Comparison of ENCODE assay signal across 8 mouse cellular contexts in genomic region chr1:128103520-128104088, GRCm38 (mm10). TPM values are rescaled to one million over a fixed set of nuclear protein-coding genes. Genes with fewer than 3 reads are reported as not detected.
DNase-seq lines count a peak whose midpoint lies in the region; ATAC-seq and TF ChIP-seq lines count a peak whose summit lies in the region.

No protein-coding gene starts in this region.

- H3K27me3 ChIP-seq in lung, postnatal 0 days (replicated peaks; ENCODE audit: insufficient read depth, low read length) = no peaks in the 10 kb centered on the region
- no peaks in the 10 kb centered on the region for H3K27me3 ChIP-seq in hindbrain, embryonic 11.5 days (ENCODE audit: control insufficient read depth, insufficient read depth, low read length)
- H3K27me3 ChIP-seq in midbrain, embryonic 10.5 days (ENCODE audit: low read depth, poor library complexity, severe bottlenecking) = no peaks in the 10 kb centered on the region

- H3K9me3 ChIP-seq in lung, postnatal 0 days (ENCODE audit: low read length) = no peaks in the 10 kb centered on the region
- H3K9me3 ChIP-seq in hindbrain, embryonic 11.5 days (ENCODE audit: control insufficient read depth, low read length) = no peaks in the 10 kb centered on the region
- no peaks in the 10 kb centered on the region for H3K9me3 ChIP-seq in midbrain, embryonic 10.5 days (replicated peaks)

- peak overlapping the region; percentile 79 for H3K4me3 ChIP-seq in lung, postnatal 0 days (ENCODE audit: low read depth, low read length)
- peak overlapping the region; percentile 92 for H3K4me3 ChIP-seq in hindbrain, embryonic 11.5 days (ENCODE audit: low read depth, low read length)
- H3K4me3 ChIP-seq in midbrain, embryonic 10.5 days = peak overlapping the region; percentile 75

- ATAC-seq in lung, postnatal 0 days = peak; percentile 39
- peak; percentile 26 for ATAC-seq in common myeloid progenitor, adult 5-6 weeks (replicated peaks; ENCODE audit: low read depth, poor library complexity, severe bottlenecking)
- peak; percentile 78 for ATAC-seq in hindbrain, embryonic 11.5 days (ENCODE audit: low FRiP score)

- DNase-seq in lung, postnatal 0 days (ENCODE audit: low spot score) = peak; percentile 71
- no peak for DNase-seq in lung, postnatal 4 days
- DNase-seq in hindbrain, embryonic 11.5 days (ENCODE audit: low spot score) = no peak
- DNase-seq in midbrain, embryonic 10.5 days (ENCODE audit: low spot score) = no peak
- no peak for DNase-seq in layer of hippocampus, adult 11-12 months (ENCODE audit: low spot score)
- DNase-seq in right cerebral cortex, postnatal 14 days = no peak
- no peak for DNase-seq in lung, adult 18-20 months

- H3K36me3 ChIP-seq in lung, postnatal 0 days (ENCODE audit: insufficient read depth, low read length) = no peaks in the 10 kb centered on the region
- H3K36me3 ChIP-seq in hindbrain, embryonic 11.5 days (ENCODE audit: control insufficient read depth, insufficient read depth, low read length) = no peaks in the 10 kb centered on the region
- H3K36me3 ChIP-seq in midbrain, embryonic 10.5 days = no peaks in the 10 kb centered on the region

- under 1% methylated on average over 27 of the region's 47 CpGs for WGBS in lung, postnatal 0 days
- WGBS in hindbrain, embryonic 11.5 days = under 1% methylated on average over 43 of the region's 47 CpGs
- under 1% methylated on average over 47 of the region's 47 CpGs for WGBS in midbrain, embryonic 10.5 days

- peak overlapping the region; percentile 82 for H3K27ac ChIP-seq in lung, postnatal 0 days (ENCODE audit: low read length)
- peak overlapping the region; percentile 93 for H3K27ac ChIP-seq in hindbrain, embryonic 11.5 days (ENCODE audit: low read depth, low read length)
- peak overlapping the region; percentile 95 for H3K27ac ChIP-seq in midbrain, embryonic 10.5 days (replicated peaks)

- no peak for TF ChIP-seq EP300 in lung, postnatal 0 days (IDR thresholded peaks at IDR 0.05)

- peak; percentile 45 for TF ChIP-seq CTCF in lung, postnatal 0 days (IDR thresholded peaks at IDR 0.05)

- H3K4me2 ChIP-seq in lung, postnatal 0 days (replicated peaks; ENCODE audit: low read depth, low read length) = peak overlapping the region; percentile 85
- peak overlapping the region; percentile 63 for H3K4me2 ChIP-seq in hindbrain, embryonic 11.5 days (replicated peaks; ENCODE audit: low read depth, low read length)

- H3K4me1 ChIP-seq in lung, postnatal 0 days (ENCODE audit: insufficient read depth, low read depth, low read length) = no peaks in the 10 kb centered on the region
- H3K4me1 ChIP-seq in hindbrain, embryonic 11.5 days (replicated peaks; ENCODE audit: control insufficient read depth, insufficient read depth, low read length) = no peaks in the 10 kb centered on the region
- H3K4me1 ChIP-seq in midbrain, embryonic 10.5 days = peaks cover 34% of the 10 kb centered on the region

- H3K9ac ChIP-seq in lung, postnatal 0 days (replicated peaks; ENCODE audit: low read depth) = peak overlapping the region; percentile 81
- H3K9ac ChIP-seq in hindbrain, embryonic 11.5 days (ENCODE audit: low read depth, low read length) = peak overlapping the region; percentile 91

RNA-seq across cellular contexts. Expression of gene R3hdm1, which starts 0.5 kb away (rescaled TPM):
- 38.8 and 42.9 TPM in 2 replicates for polyA plus RNA-seq in lung, postnatal 0 days (2015; fragmentation: Nextera tagmentation; extraction: Ambion mirVana)
- total RNA-seq in common myeloid progenitor, adult 5-6 weeks (2017) = 81.4 and 88.1 TPM in 2 replicates
- 91.8 and 114 TPM in 2 replicates for polyA plus RNA-seq in hindbrain, embryonic 11.5 days (2014; fragmentation: Nextera tagmentation; extraction: Ambion mirVana)
- polyA plus RNA-seq in midbrain, embryonic 10.5 days (2016; fragmentation: Nextera tagmentation; extraction: Ambion mirVana) = 72.2 and 82.9 TPM in 2 replicates

RNA-seq across cellular contexts. Expression of gene Zranb3, which starts 0.8 kb away (rescaled TPM):
- polyA plus RNA-seq in lung, postnatal 0 days (2015; fragmentation: Nextera tagmentation; extraction: Ambion mirVana) = 1.0 and 1.5 TPM in 2 replicates
- total RNA-seq in common myeloid progenitor, adult 5-6 weeks (2017) = 14.7 and 21.2 TPM in 2 replicates
- 11.3 and 12.7 TPM in 2 replicates for polyA plus RNA-seq in hindbrain, embryonic 11.5 days (2014; fragmentation: Nextera tagmentation; extraction: Ambion mirVana)
- polyA plus RNA-seq in midbrain, embryonic 10.5 days (2016; fragmentation: Nextera tagmentation; extraction: Ambion mirVana) = 15.0 and 16.3 TPM in 2 replicates

Comparison
In these comparisons a context has a peak if more than half of its experiments do, and no peak if none do; other contexts are left out.
1. ATAC-seq: peak in every context shown above with its lines; median percentile 78 in hindbrain, embryonic 11.5 days; 39 in lung, postnatal 0 days; 26 in common myeloid progenitor, adult 5-6 weeks.